Comparison of ENCODE assay signal across 12 mouse cellular contexts in the genomic region with DNA sequence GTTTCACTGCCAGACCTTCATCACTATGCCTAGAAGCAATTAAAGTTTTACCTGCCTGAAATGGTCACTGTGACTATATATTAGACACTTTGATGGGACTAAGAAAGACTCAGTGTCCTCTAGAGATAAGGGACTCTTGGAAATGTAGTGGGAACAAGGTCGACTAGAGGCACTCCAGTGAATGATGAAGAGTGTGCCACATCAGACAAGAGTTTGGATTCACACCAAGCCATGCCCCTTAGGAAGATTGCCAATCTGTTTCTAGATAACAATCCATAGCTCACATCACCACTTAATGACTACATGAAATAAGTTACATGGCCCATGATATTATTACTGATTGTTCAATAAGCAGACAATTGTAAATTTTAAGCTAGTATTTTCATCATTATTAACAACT. TPM values are rescaled to one million over a fixed set of nuclear protein-coding genes. Genes with fewer than 3 reads are reported as not detected.
DNase-seq lines count a peak whose midpoint lies in the region; ATAC-seq and TF ChIP-seq lines count a peak whose summit lies in the region.
"Had no signal": no experiment of that assay in that cellular context is flagged by ENCODE, and none has a peak within 500 bp of the region (broad histone marks: within the 10 kb centered on the region; RNA-seq: fewer than 3 reads in every experiment).

No protein-coding gene starts in this region.

- no peak for TF ChIP-seq POLR2A in liver, adult 2 months (IDR thresholded peaks at IDR 0.05; ENCODE audit: extremely low read depth, insufficient read depth, low read length)

- no peaks in the 10 kb centered on the region for H3K9me3 ChIP-seq in midbrain, embryonic 11.5 days (ENCODE audit: control insufficient read depth, low read length)
- H3K9me3 ChIP-seq in midbrain, embryonic 10.5 days (replicated peaks): no peaks in the 10 kb centered on the region

- peaks cover 25% of the 10 kb centered on the region for H3K4me1 ChIP-seq in liver, adult 2 months (ENCODE audit: control insufficient read depth, insufficient read depth, low read length)
- H3K4me1 ChIP-seq in midbrain, embryonic 11.5 days (ENCODE audit: control insufficient read depth, insufficient read depth, low read length): no peaks in the 10 kb centered on the region
- H3K4me1 ChIP-seq in midbrain, embryonic 10.5 days: no peaks in the 10 kb centered on the region

- 0% methylated on average over 1 of the region's 1 CpGs for WGBS in liver, adult 2 months
- 43% methylated on average over 1 of the region's 1 CpGs for WGBS in midbrain, embryonic 11.5 days
- WGBS in midbrain, embryonic 10.5 days: 50% methylated on average over 1 of the region's 1 CpGs

- DNase-seq in liver, adult 2 months (ENCODE audit: extremely low read depth, low read depth, low spot score): peak; percentile 74
- no peak for DNase-seq in liver
- peak; percentile 21 for DNase-seq in midbrain, embryonic 11.5 days (ENCODE audit: low spot score, missing footprints)
- DNase-seq in midbrain, embryonic 10.5 days (ENCODE audit: low spot score): no peak
- DNase-seq: adrenal gland, adult 2 months; cerebellum, adult 11 months; cerebellum, adult 11-12 months had no signal

- H3K36me3 ChIP-seq in liver, adult 2 months (ENCODE audit: control insufficient read depth, insufficient read depth, low read length): peaks cover 97% of the 10 kb centered on the region
- no peaks in the 10 kb centered on the region for H3K36me3 ChIP-seq in midbrain, embryonic 11.5 days (ENCODE audit: control insufficient read depth, insufficient read depth, low read length)
- H3K36me3 ChIP-seq in midbrain, embryonic 10.5 days: no peaks in the 10 kb centered on the region
- H3K36me3 ChIP-seq: G1E had no signal

- no peak overlapping the region for H3K4me3 ChIP-seq in liver, adult 2 months (ENCODE audit: insufficient read depth, low read depth, low read length)
- H3K4me3 ChIP-seq in midbrain, embryonic 11.5 days (ENCODE audit: low read depth, low read length): no peak overlapping the region
- no peak overlapping the region for H3K4me3 ChIP-seq in midbrain, embryonic 10.5 days

- no peak for ATAC-seq in midbrain, embryonic 11.5 days (ENCODE audit: low FRiP score)
- ATAC-seq: activated CD4-positive, CD25-positive, alpha-beta regulatory T cell, adult 4 months; CD4-positive, CD25-positive, alpha-beta regulatory T cell, adult 4 months had no signal

- H3K27ac ChIP-seq in liver, adult 2 months (replicated peaks; ENCODE audit: insufficient read depth, low read depth, low read length): no peak overlapping the region
- H3K27ac ChIP-seq in midbrain, embryonic 11.5 days (ENCODE audit: low read depth, low read length): no peak overlapping the region
- H3K27ac ChIP-seq in midbrain, embryonic 10.5 days (replicated peaks): no peak overlapping the region

- H3K9ac ChIP-seq in liver, adult 2 months (ENCODE audit: low read depth, low read length): no peak overlapping the region
- no peak overlapping the region for H3K9ac ChIP-seq in midbrain, embryonic 11.5 days (ENCODE audit: low read length)

- no peak for TF ChIP-seq CTCF in liver, adult 2 months (IDR thresholded peaks at IDR 0.05; ENCODE audit: low read depth, low read length)

- H3K4me2 ChIP-seq in midbrain, embryonic 11.5 days: no peak overlapping the region

- H3K79me2 ChIP-seq in liver, adult 2 months (ENCODE audit: control insufficient read depth, insufficient read depth, low read length): no peaks in the 10 kb centered on the region

- no peaks in the 10 kb centered on the region for H3K27me3 ChIP-seq in liver, adult 2 months (ENCODE audit: control insufficient read depth, insufficient read depth, low read length)
- H3K27me3 ChIP-seq in midbrain, embryonic 11.5 days (ENCODE audit: control insufficient read depth, insufficient read depth, low read length): no peaks in the 10 kb centered on the region
- no peaks in the 10 kb centered on the region for H3K27me3 ChIP-seq in midbrain, embryonic 10.5 days (ENCODE audit: low read depth, poor library complexity, severe bottlenecking)
- H3K27me3 ChIP-seq: CH12.LX had no signal

RNA-seq across cellular contexts. Expression of gene Apob, which starts 14.1 kb away (rescaled TPM):
- total RNA-seq in liver, adult 2 months (2014; rRNA removed): 3,703 and 3,713 TPM in 2 replicates
- 469 and 490 TPM in 2 replicates for polyA plus RNA-seq in liver, adult 2 months (2012; rRNA removed)
- 0.04 and 0.07 TPM in 2 replicates for polyA plus RNA-seq in midbrain, embryonic 11.5 days (2014; fragmentation: Nextera tagmentation; extraction: Ambion mirVana)
- polyA plus RNA-seq in midbrain, embryonic 10.5 days (2016; fragmentation: Nextera tagmentation; extraction: Ambion mirVana): 0.07 TPM in 1 of 2 replicates, not detected in the other
- total RNA-seq: CH12.LX, MEL had no signal
- polyA plus RNA-seq: G1E had no signal

Comparison
In these comparisons a context has a peak if more than half of its experiments do, and no peak if none do; other contexts are left out.
1. DNase-seq: peak in liver, adult 2 months (single experiment) and midbrain, embryonic 11.5 days (single experiment); none in liver (single experiment) and midbrain, embryonic 10.5 days (single experiment).
2. RNA of gene Apob, which starts 14.1 kb away (polyA plus RNA-seq): 469 to 490 TPM in liver, adult 2 months; 0.07 TPM in midbrain, embryonic 10.5 days and 0.04 to 0.07 TPM in midbrain, embryonic 11.5 days; every median in the first group is over 100 times any median in the second.